Mouse (Mus musculus): ENCODE results near the gene Rnf213. TPM values are rescaled to one million over a fixed set of nuclear protein-coding genes. Genes with fewer than 3 reads are reported as not detected.
A peak's percentile ranks its signal among the peaks of the same experiment; 100 is the strongest.

The Rnf213 gene
- total RNA-seq, 1 experiment from 2014 or later, result 130 TPM

- no peak for ATAC-seq (ENCODE audit: extremely low read depth, insufficient number of reproducible peaks, low FRiP score, poor library complexity, severe bottlenecking)
These were observed 113.5 kb downstream of the Rnf213 start for GRCm38 (mm10) chr11:119506386-119506785.

- no peak for ATAC-seq (ENCODE audit: extremely low read depth, insufficient number of reproducible peaks, low FRiP score, poor library complexity, severe bottlenecking)
These were observed 114.9 kb downstream of the Rnf213 start for GRCm38 (mm10) chr11:119507772-119508171.

- no peak for ATAC-seq (ENCODE audit: extremely low read depth, insufficient number of reproducible peaks, low FRiP score, poor library complexity, severe bottlenecking)
These were observed 116.4 kb downstream of the Rnf213 start for GRCm38 (mm10) chr11:119509165-119509776.

- ATAC-seq (ENCODE audit: extremely low read depth, insufficient number of reproducible peaks, low FRiP score, poor library complexity, severe bottlenecking), result no peak
These were observed 120.2 kb downstream of the Rnf213 start for GRCm38 (mm10) chr11:119513038-119513659.

- ATAC-seq (ENCODE audit: extremely low read depth, insufficient number of reproducible peaks, low FRiP score, poor library complexity, severe bottlenecking), result no peak
These were observed 121.4 kb downstream of the Rnf213 start for GRCm38 (mm10) chr11:119514108-119514860.

GRCm38 (mm10) chr11:119514967-119515636, 122.2 kb downstream of the Rnf213 start:
- ATAC-seq (ENCODE audit: extremely low read depth, insufficient number of reproducible peaks, low FRiP score, poor library complexity, severe bottlenecking), result no peak

GRCm38 (mm10) chr11:119515823-119516676, 123.2 kb downstream of the Rnf213 start:
- ATAC-seq (ENCODE audit: extremely low read depth, insufficient number of reproducible peaks, low FRiP score, poor library complexity, severe bottlenecking), result no peak

- ATAC-seq (ENCODE audit: extremely low read depth, insufficient number of reproducible peaks, low FRiP score, poor library complexity, severe bottlenecking), result no peak
These were observed 123.9 kb downstream of the Rnf213 start for GRCm38 (mm10) chr11:119516677-119517361.

- no peak for ATAC-seq (ENCODE audit: extremely low read depth, insufficient number of reproducible peaks, low FRiP score, poor library complexity, severe bottlenecking)
These were observed 126.5 kb downstream of the Rnf213 start for GRCm38 (mm10) chr11:119519387-119519786.

- no peak for ATAC-seq (ENCODE audit: extremely low read depth, insufficient number of reproducible peaks, low FRiP score, poor library complexity, severe bottlenecking)
These were observed 127.3 kb downstream of the Rnf213 start for GRCm38 (mm10) chr11:119520005-119520712.

GRCm38 (mm10) chr11:119520713-119521063, 127.8 kb downstream of the Rnf213 start:
- no peak for ATAC-seq (ENCODE audit: extremely low read depth, insufficient number of reproducible peaks, low FRiP score, poor library complexity, severe bottlenecking)

- no peak for ATAC-seq (ENCODE audit: extremely low read depth, insufficient number of reproducible peaks, low FRiP score, poor library complexity, severe bottlenecking)
These were observed 129.2 kb downstream of the Rnf213 start for GRCm38 (mm10) chr11:119521920-119522710.

- no peak for ATAC-seq (ENCODE audit: extremely low read depth, insufficient number of reproducible peaks, low FRiP score, poor library complexity, severe bottlenecking)
These were observed 129.9 kb downstream of the Rnf213 start for GRCm38 (mm10) chr11:119522779-119523178.

- ATAC-seq (ENCODE audit: extremely low read depth, insufficient number of reproducible peaks, low FRiP score, poor library complexity, severe bottlenecking), result no peak
These were observed 130.5 kb downstream of the Rnf213 start for GRCm38 (mm10) chr11:119523392-119523791.

- peak; percentile 78 for ATAC-seq (ENCODE audit: extremely low read depth, insufficient number of reproducible peaks, low FRiP score, poor library complexity, severe bottlenecking)
These were observed 131.6 kb downstream of the Rnf213 start for GRCm38 (mm10) chr11:119524545-119524949.

- no peak for ATAC-seq (ENCODE audit: extremely low read depth, insufficient number of reproducible peaks, low FRiP score, poor library complexity, severe bottlenecking)
These were observed 133.4 kb downstream of the Rnf213 start for GRCm38 (mm10) chr11:119526068-119526966.
